ENCODE assay signal across 12 mouse cellular contexts in the genomic region with DNA sequence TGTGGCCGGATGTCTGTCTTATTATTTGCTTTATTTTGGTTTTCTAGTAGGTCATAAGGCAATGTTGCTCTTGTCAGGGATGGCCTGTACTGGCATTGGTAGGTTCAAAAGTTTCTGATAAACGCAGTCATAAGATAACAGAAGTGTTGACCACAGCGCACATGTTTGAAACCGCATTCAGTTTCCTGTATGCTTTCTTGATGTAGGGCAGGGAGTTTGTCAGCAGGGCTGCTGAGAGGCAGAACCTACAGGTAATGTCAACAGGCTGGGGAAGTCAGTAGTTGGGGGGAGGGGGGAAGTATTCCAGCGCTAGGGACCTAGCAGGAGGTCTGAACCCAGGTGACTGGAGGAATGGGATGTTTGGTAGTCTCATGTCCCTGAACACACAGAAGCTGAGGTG. TPM values are rescaled to one million over a fixed set of nuclear protein-coding genes. Genes with fewer than 3 reads are reported as not detected.
DNase-seq lines count a peak whose midpoint lies in the region; ATAC-seq and TF ChIP-seq lines count a peak whose summit lies in the region.
"Had no signal": no experiment of that assay in that cellular context is flagged by ENCODE, and none has a peak within 500 bp of the region (broad histone marks: within the 10 kb centered on the region; RNA-seq: fewer than 3 reads in every experiment).

No protein-coding gene starts in this region.

- no peaks in the 10 kb centered on the region for H3K27me3 ChIP-seq in intestine, postnatal 0 days (replicated peaks; ENCODE audit: control insufficient read depth, insufficient read depth, low read length)
- no peaks in the 10 kb centered on the region for H3K27me3 ChIP-seq in forebrain, postnatal 0 days (ENCODE audit: insufficient read depth, low read length)
- no peaks in the 10 kb centered on the region for H3K27me3 ChIP-seq in hindbrain, embryonic 11.5 days (ENCODE audit: control insufficient read depth, insufficient read depth, low read length)
- H3K27me3 ChIP-seq: hindbrain, embryonic 15.5 days had no signal

- H3K36me3 ChIP-seq in intestine, postnatal 0 days (ENCODE audit: control insufficient read depth, insufficient read depth) = no peaks in the 10 kb centered on the region
- H3K36me3 ChIP-seq in forebrain, postnatal 0 days (ENCODE audit: insufficient read depth) = no peaks in the 10 kb centered on the region
- no peaks in the 10 kb centered on the region for H3K36me3 ChIP-seq in hindbrain, embryonic 11.5 days (ENCODE audit: control insufficient read depth, insufficient read depth, low read length)
- H3K36me3 ChIP-seq: hindbrain, embryonic 15.5 days had no signal

- no peak; the same call in 1 of the 2 replicates for ATAC-seq in intestine, postnatal 0 days
- peak; percentile 45; the same call in 1 of the 2 replicates for ATAC-seq in neutrophil, adult 5-6 weeks (ENCODE audit: extremely low read depth, insufficient number of reproducible peaks, low FRiP score, poor library complexity, severe bottlenecking)
- ATAC-seq in forebrain, postnatal 0 days = no peak
- ATAC-seq in hindbrain, embryonic 11.5 days (ENCODE audit: low FRiP score) = no peak

- WGBS in intestine, postnatal 0 days = 35% methylated on average over 5 of the region's 5 CpGs
- 79% methylated on average over 5 of the region's 5 CpGs for WGBS in forebrain, postnatal 0 days
- 73% methylated on average over 5 of the region's 5 CpGs for WGBS in hindbrain, embryonic 11.5 days

- peak overlapping the region; percentile 28; the same call in 1 of the 2 replicates for H3K27ac ChIP-seq in intestine, postnatal 0 days (ENCODE audit: low read depth, low read length)
- H3K27ac ChIP-seq in forebrain, postnatal 0 days (ENCODE audit: low read depth, low read length) = no peak overlapping the region
- no peak overlapping the region for H3K27ac ChIP-seq in hindbrain, embryonic 11.5 days (ENCODE audit: low read depth, low read length)
- H3K27ac ChIP-seq: embryonic facial prominence, embryonic 10.5 days; hindbrain, embryonic 15.5 days; macrophage had no signal

- H3K9ac ChIP-seq in intestine, postnatal 0 days (ENCODE audit: low read depth, low read length) = no peak overlapping the region
- H3K9ac ChIP-seq in forebrain, postnatal 0 days = no peak overlapping the region
- H3K9ac ChIP-seq in hindbrain, embryonic 11.5 days (ENCODE audit: low read depth, low read length) = no peak overlapping the region
- H3K9ac ChIP-seq: hindbrain, embryonic 15.5 days had no signal

- H3K4me1 ChIP-seq in intestine, postnatal 0 days (replicated peaks; ENCODE audit: control insufficient read depth, insufficient read depth, low read length) = no peaks in the 10 kb centered on the region; the same call in 1 of the 2 replicates
- 0 out of 2 replicates have a peak, but pooled peaks cover 3% of the 10 kb centered on the region for H3K4me1 ChIP-seq in forebrain, postnatal 0 days (ENCODE audit: insufficient read depth)
- no peaks in the 10 kb centered on the region for H3K4me1 ChIP-seq in hindbrain, embryonic 11.5 days (replicated peaks; ENCODE audit: control insufficient read depth, insufficient read depth, low read length)

- DNase-seq in 416B (ENCODE audit: low read depth) = peak; percentile 91
- peak; percentile 80 for DNase-seq in CD4-positive, CD25-positive, alpha-beta regulatory T cell, adult 2 months (ENCODE audit: low read depth, low spot score)
- DNase-seq in forebrain, postnatal 0 days = no peak
- no peak for DNase-seq in hindbrain, embryonic 11.5 days (ENCODE audit: low spot score)
- no peak for DNase-seq in embryo, embryonic 10.5 days (ENCODE audit: low spot score)
- no peak for DNase-seq in urinary bladder, postnatal 10 days (ENCODE audit: low spot score)
- DNase-seq: layer of hippocampus, postnatal 36 days had no signal

- H3K4me2 ChIP-seq in intestine, postnatal 0 days (replicated peaks; ENCODE audit: low read depth) = no peak overlapping the region
- no peak overlapping the region for H3K4me2 ChIP-seq in forebrain, postnatal 0 days (ENCODE audit: low read depth)
- no peak overlapping the region for H3K4me2 ChIP-seq in hindbrain, embryonic 11.5 days (replicated peaks; ENCODE audit: low read depth, low read length)
- H3K4me2 ChIP-seq: hindbrain, embryonic 15.5 days had no signal

- no peak for TF ChIP-seq CTCF in intestine, postnatal 0 days (IDR thresholded peaks at IDR 0.05; ENCODE audit: low read depth)
- TF ChIP-seq CTCF in forebrain, postnatal 0 days (IDR thresholded peaks at IDR 0.05; ENCODE audit: low read depth) = no peak

- no peak overlapping the region for H3K4me3 ChIP-seq in intestine, postnatal 0 days (ENCODE audit: low read depth, low read length)
- H3K4me3 ChIP-seq in forebrain, postnatal 0 days (ENCODE audit: low read depth, low read length) = no peak overlapping the region
- H3K4me3 ChIP-seq in hindbrain, embryonic 11.5 days (ENCODE audit: low read depth, low read length) = no peak overlapping the region
- H3K4me3 ChIP-seq: embryonic facial prominence, embryonic 10.5 days; hindbrain, embryonic 15.5 days had no signal

- no peaks in the 10 kb centered on the region for H3K9me3 ChIP-seq in intestine, postnatal 0 days (ENCODE audit: control insufficient read depth)
- H3K9me3 ChIP-seq in forebrain, postnatal 0 days (ENCODE audit: low read length) = no peaks in the 10 kb centered on the region
- H3K9me3 ChIP-seq in hindbrain, embryonic 11.5 days (ENCODE audit: control insufficient read depth, low read length) = no peaks in the 10 kb centered on the region
- H3K9me3 ChIP-seq: embryonic facial prominence, embryonic 10.5 days; hindbrain, embryonic 15.5 days had no signal

RNA-seq across cellular contexts. Expression of gene Prdm10, which starts 20.8 kb away (rescaled TPM):
- polyA plus RNA-seq in intestine, postnatal 0 days (2015; fragmentation: Nextera tagmentation; extraction: Ambion mirVana) = 1.0 and 1.2 TPM in 2 replicates
- total RNA-seq in neutrophil, adult 5-6 weeks (2017) = 15.8 and 18.6 TPM in 2 replicates
- total RNA-seq in forebrain, postnatal 0 days (2014; rRNA removed) = 13.2 and 16.0 TPM in 2 replicates
- 3.4 and 5.1 TPM in 2 replicates for polyA plus RNA-seq in forebrain, postnatal 0 days (2015; fragmentation: Nextera tagmentation; extraction: Ambion mirVana)
- polyA plus RNA-seq in hindbrain, embryonic 11.5 days (2014; fragmentation: Nextera tagmentation; extraction: Ambion mirVana) = 6.9 and 7.5 TPM in 2 replicates

Comparison
In these comparisons a context has a peak if more than half of its experiments do, and no peak if none do; other contexts are left out.
1. DNase-seq: peak in 416B (single experiment) and CD4-positive, CD25-positive, alpha-beta regulatory T cell, adult 2 months (single experiment); none in forebrain, postnatal 0 days (single experiment), hindbrain, embryonic 11.5 days (single experiment), embryo, embryonic 10.5 days (single experiment) and urinary bladder, postnatal 10 days (single experiment).